Mouse (Mus musculus) stomach, postnatal 0 days (tissue): ENCODE results near the gene Tpte. TPM values are rescaled to one million over a fixed set of nuclear protein-coding genes. Genes with fewer than 3 reads are reported as not detected.

Experiments
- ATAC-seq: fragments of 200-750 bp; cut with Nextera tagmentation; 2 replicates; pipeline ENCODE4 v1.8.0; 2017; ENCODE audit not compliant: low FRiP score, low TSS enrichment
- DNase-seq: peaks from one replicate; pipeline ENCODE4 v3.0.0-alpha.2; 2016; ENCODE audit warnings: low spot score
- H3K27ac ChIP-seq: fragments of 300-500 bp; sonication (generic); replicated peaks from 2 replicates; pipeline ENCODE4 v1.5.1; 2014; ENCODE audit warnings: mild to moderate bottlenecking, control low read depth
- H3K27me3 ChIP-seq: fragments of 300-500 bp; sonication (generic); 2 replicates; pipeline ENCODE4 v1.6.1; 2014; ENCODE audit warnings: low read length; ENCODE audit not compliant: control insufficient read depth, insufficient read depth
- H3K36me3 ChIP-seq: fragments of 300-500 bp; sonication (generic); 2 replicates; pipeline ENCODE4 v1.6.1; 2014; ENCODE audit warnings: low read length, mixed read lengths; ENCODE audit not compliant: control insufficient read depth, insufficient read depth
- H3K4me1 ChIP-seq: fragments of 300-500 bp; sonication (generic); replicated peaks from 2 replicates; pipeline ENCODE4 v1.6.1; 2014; ENCODE audit warnings: antibody characterized with exemption; ENCODE audit not compliant: control insufficient read depth, insufficient read depth
- H3K4me2 ChIP-seq: fragments of 300-500 bp; sonication (generic); replicated peaks from 2 replicates; pipeline ENCODE4 v1.6.1; 2014; ENCODE audit warnings: low read depth, mild to moderate bottlenecking, control low read depth, moderate library complexity
- H3K4me3 ChIP-seq: fragments of 300-500 bp; sonication (generic); 2 replicates; pipeline ENCODE4 v1.5.1; 2014; ENCODE audit warnings: low read depth, low read length, control low read depth
- H3K9ac ChIP-seq: fragments of 300-500 bp; sonication (generic); 2 replicates; pipeline ENCODE4 v1.6.1; 2014; ENCODE audit warnings: mild to moderate bottlenecking, low read length, control low read depth, mixed read lengths
- H3K9me3 ChIP-seq: fragments of 300-500 bp; sonication (generic); 2 replicates; pipeline ENCODE4 v1.6.1; 2016; ENCODE audit warnings: low read length; ENCODE audit not compliant: control insufficient read depth
- CTCF ChIP-seq: IDR thresholded peaks from 2 replicates; pipeline ENCODE4 v1.5.1; 2016; ENCODE audit warnings: antibody characterized with exemption, low read depth, mild to moderate bottlenecking, moderate library complexity
- EP300 ChIP-seq: optimal IDR thresholded peaks from 2 replicates; pipeline ENCODE3; 2016; ENCODE audit warnings: antibody characterized with exemption
- WGBS: fragments of 180-500 bp; shearing (Covaris S2); extraction: QIAGEN DNeasy Blood & Tissue Kit; methylation state at CpG from one replicate; pipeline ENCODE4 v1.1.7; 2014; 5-methylcytosine and 5-hydroxymethylcytosine counted together
- polyA plus RNA-seq: library from polyadenylated mRNA; unstranded; fragments of >200 nt; fragmentation: Nextera tagmentation; extraction: Ambion mirVana; gene quantifications from 2 replicates; pipeline ENCODE4 v1.2.1, GENCODE M21; 2015

The Tpte gene
- polyA plus RNA-seq, 1 experiment from 2014 or later = not detected

DNA sequence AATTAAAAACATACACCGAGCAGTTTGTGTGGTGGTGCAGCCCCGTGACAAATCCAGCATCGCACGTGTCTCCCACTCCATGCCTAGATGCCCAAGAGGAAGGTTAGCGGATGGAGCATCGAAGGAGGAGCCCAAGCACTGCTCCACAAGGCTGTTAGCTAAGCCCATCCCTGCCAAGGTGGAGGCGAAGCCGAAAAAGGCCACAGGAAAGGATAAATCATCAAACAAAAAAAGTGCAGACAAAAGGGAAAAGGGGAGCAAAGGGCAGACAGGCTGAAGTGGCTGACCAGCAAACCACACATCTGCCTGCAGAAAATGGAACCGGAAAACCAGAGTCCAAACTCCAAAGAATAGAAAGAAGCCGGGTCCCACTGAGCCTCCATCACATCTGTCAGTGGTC, 23.8 kb downstream of the Tpte start:
- ATAC-seq = no peak
- 66% methylated on average over 10 of the region's 10 CpGs for WGBS
- no peak for DNase-seq
- no peak overlapping the region for H3K27ac ChIP-seq
- no peak overlapping the region for H3K9ac ChIP-seq
- no peak overlapping the region for H3K4me2 ChIP-seq
- H3K36me3 ChIP-seq = no peaks in the 10 kb centered on the region
- no peaks in the 10 kb centered on the region for H3K9me3 ChIP-seq
- H3K27me3 ChIP-seq = no peaks in the 10 kb centered on the region
- no peak overlapping the region for H3K4me3 ChIP-seq
- H3K4me1 ChIP-seq = no peaks in the 10 kb centered on the region
- TF ChIP-seq CTCF = no peak
- TF ChIP-seq EP300 = no peak

DNA sequence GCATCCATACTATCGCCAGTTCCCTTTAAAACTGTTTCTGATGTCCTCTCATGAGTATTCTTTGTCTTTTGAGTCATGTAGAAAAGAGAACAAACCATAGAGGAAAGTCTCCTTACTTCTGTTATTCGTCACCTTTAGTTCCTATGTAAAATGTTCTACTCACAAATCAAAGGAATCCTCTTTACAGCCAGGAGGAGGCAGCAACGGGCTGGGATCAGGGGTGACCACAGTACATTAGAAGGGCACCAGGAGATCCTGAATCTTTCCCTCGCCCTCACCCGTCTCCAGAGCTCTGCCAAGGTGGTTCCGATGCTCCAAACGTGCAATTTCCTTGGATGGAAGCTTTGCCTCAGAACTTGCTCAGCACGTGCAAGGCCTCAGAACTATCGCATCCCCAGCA, 28.2 kb downstream of the Tpte start:
- Histone ChIP-seq H3K27me3 (no peaks in the 10 kb centered on the region), H3K4me1 (no peaks in the 10 kb centered on the region), H3K27ac (no peak overlapping the region), H3K4me2 (no peak overlapping the region), H3K4me3 (no peak overlapping the region), H3K9ac (no peak overlapping the region), H3K9me3 (no peaks in the 10 kb centered on the region), H3K36me3 (no peaks in the 10 kb centered on the region)
- DNase-seq (peak; percentile 20), ATAC-seq (no peak)
- TF ChIP-seq CTCF (peak; percentile 50), EP300 (no peak)
- WGBS = 65% methylated on average over 9 of the region's 9 CpGs

DNA sequence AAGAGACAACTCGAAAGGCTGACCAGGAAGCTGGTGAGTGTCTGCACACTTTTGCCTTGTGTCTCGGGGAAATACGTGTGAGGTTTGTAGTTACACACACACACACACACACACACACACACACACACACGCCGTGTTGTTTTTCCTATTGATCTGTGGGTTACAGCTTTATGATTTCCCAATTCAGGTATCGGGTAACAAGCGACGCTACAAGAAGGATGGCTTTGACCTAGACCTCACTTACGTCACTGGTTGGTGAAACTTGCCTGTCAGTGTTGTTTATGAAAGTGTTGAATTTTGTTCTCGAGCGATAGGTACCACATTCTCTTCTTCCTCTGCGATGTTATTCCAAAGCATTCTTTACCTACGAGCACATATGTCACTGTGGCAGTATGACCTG, 52.2 kb downstream of the Tpte start:
- Histone ChIP-seq H3K9me3 (no peaks in the 10 kb centered on the region), H3K4me1 (no peaks in the 10 kb centered on the region), H3K27ac (no peak overlapping the region), H3K36me3 (no peaks in the 10 kb centered on the region), H3K4me2 (no peak overlapping the region), H3K27me3 (no peaks in the 10 kb centered on the region), H3K9ac (no peak overlapping the region), H3K4me3 (no peak overlapping the region)
- 77% methylated on average over 13 of the region's 13 CpGs for WGBS
- no peak for ATAC-seq
- no peak for DNase-seq
- TF ChIP-seq CTCF (no peak), EP300 (no peak)

DNA sequence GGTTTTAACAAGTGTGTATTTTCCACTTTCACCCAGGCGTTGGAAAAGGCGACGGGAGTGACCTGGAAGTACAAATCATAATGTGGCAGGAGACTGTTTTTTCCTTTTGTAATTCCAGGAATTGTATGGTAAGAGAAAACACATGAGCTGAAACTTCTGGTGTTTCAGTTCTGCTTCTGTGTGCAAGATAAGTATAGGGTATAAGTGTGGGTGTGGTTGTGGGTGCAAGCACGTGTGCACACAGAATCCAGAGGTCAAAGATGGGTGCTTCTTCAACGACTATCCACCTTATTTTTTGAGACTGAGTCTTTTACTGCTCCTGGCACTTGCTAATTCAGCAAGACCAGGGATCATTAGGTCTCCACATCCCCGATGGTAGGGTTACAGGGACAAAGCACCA, 76.1 kb downstream of the Tpte start:
- 76% methylated on average over 6 of the region's 6 CpGs for WGBS
- Histone ChIP-seq H3K36me3 (no peaks in the 10 kb centered on the region), H3K4me3 (no peak overlapping the region), H3K27ac (no peak overlapping the region), H3K27me3 (no peaks in the 10 kb centered on the region), H3K9ac (no peak overlapping the region), H3K9me3 (no peaks in the 10 kb centered on the region), H3K4me2 (no peak overlapping the region), H3K4me1 (no peaks in the 10 kb centered on the region)
- DNase-seq = no peak
- ATAC-seq = no peak
- TF ChIP-seq CTCF (no peak), EP300 (no peak)

DNA sequence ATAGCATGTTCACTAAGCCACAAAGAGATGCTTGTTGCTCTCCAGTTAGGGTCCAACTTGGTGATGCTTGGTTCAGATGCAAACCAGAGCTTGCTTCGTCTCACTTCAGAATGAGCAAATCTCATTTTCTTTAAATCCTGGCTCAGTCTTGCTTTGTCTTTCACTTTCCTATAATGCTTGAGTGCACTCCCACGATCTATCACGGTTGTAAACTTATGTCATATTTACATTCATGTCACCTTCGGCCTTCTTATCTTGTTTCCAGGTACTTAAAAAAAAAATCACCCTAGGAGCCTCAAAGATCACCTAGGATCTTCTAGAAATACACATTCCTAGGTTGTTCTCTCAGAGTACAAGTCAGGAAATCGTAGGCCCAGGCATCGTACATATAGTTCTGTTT, 76.6 kb downstream of the Tpte start:
- no peaks in the 10 kb centered on the region for H3K27me3 ChIP-seq
- no peaks in the 10 kb centered on the region for H3K36me3 ChIP-seq
- H3K9ac ChIP-seq = no peak overlapping the region
- 60% methylated on average over 6 of the region's 6 CpGs for WGBS
- H3K27ac ChIP-seq = no peak overlapping the region
- no peak overlapping the region for H3K4me3 ChIP-seq
- no peak for TF ChIP-seq CTCF
- no peak for TF ChIP-seq EP300
- ATAC-seq (no peak), DNase-seq (no peak)
- no peak overlapping the region for H3K4me2 ChIP-seq
- H3K4me1 ChIP-seq = no peaks in the 10 kb centered on the region
- H3K9me3 ChIP-seq = no peaks in the 10 kb centered on the region

DNA sequence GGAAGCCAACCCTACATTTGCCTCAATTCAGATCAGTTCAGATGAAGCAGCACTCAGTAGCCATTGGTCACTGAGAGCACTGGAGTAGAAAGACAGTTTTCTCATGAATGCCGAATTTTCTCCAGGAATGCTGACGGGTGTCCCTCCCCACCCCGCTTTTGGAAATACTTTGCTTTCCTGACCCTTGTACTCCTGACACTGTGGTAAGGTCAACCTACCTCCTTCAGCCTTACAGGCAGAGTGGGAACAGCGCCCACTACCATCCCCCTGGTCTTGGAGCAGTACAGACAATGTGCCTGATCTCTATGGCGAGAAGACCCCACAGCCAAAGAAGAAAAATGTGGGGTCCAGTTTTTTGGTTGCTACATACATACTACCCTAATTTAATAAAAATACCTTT, 93.1 kb downstream of the Tpte start:
- no peaks in the 10 kb centered on the region for H3K4me1 ChIP-seq
- TF ChIP-seq EP300 (no peak), CTCF (no peak)
- H3K4me3 ChIP-seq = no peak overlapping the region
- DNase-seq (peak; percentile 6), ATAC-seq (no peak)
- H3K36me3 ChIP-seq = no peaks in the 10 kb centered on the region
- H3K9me3 ChIP-seq = no peaks in the 10 kb centered on the region
- 95% methylated on average over 5 of the region's 5 CpGs for WGBS
- H3K27me3 ChIP-seq = no peaks in the 10 kb centered on the region
- H3K9ac ChIP-seq = no peak overlapping the region
- no peak overlapping the region for H3K27ac ChIP-seq
- no peak overlapping the region for H3K4me2 ChIP-seq
